Mouse (Mus musculus) layer of hippocampus, adult 9-10 months (tissue): ENCODE results near the gene Olfr893.
"Not testable (repeated sequence)": the region's sequence is repeated elsewhere in the genome, so short reads cannot be mapped to it uniquely, and the experiment has no call there.

Experiments
- DNase-seq: peaks from one replicate; pipeline ENCODE4 v3.0.0; 2022; ENCODE audit warnings: low spot score

The Olfr893 gene

DNA sequence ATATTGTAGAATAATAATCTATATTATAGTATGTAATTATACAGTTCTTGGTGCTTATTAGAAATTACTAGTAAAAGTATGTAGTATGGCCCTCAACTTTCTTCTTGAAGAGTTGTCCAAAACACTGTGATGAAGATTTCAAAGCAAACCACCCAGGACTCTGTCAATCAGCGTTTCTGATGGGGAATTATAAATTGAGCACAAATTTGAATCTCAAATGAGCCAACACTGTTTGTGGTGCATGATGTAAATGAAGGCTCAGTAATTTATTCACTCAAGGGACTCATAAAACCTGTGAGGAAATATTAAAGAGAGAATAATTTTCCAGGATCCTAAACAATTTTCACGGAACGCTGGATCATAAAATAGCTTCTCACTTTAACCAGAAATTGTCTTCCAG lies at the start of gene Olfr893:
TSS of gene Olfr893 (plus strand) at position 301 of the 400 bp plus-strand sequence.
- DNase-seq = no peak

DNA sequence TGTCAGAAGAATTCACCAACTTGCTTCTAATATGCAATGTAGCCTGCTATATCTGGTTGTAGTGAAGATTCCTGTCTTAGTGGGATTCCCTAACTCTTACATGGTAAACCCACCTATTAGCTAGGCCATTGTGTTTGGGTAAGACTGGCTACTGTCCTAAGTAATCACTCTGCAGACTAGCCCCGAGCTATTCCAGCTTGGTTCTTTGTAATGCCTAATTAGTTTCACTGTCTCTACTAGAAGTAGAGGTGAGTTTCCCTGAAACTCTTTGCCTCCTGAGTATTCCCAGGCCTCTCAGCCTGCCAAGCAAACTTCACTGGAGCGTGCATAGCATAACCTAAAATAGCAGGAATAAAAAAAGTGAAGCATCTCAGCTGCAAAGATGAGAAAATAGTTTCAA lies 39.8 kb upstream of the Olfr893 start:
- not testable (repeated sequence) for DNase-seq

DNA sequence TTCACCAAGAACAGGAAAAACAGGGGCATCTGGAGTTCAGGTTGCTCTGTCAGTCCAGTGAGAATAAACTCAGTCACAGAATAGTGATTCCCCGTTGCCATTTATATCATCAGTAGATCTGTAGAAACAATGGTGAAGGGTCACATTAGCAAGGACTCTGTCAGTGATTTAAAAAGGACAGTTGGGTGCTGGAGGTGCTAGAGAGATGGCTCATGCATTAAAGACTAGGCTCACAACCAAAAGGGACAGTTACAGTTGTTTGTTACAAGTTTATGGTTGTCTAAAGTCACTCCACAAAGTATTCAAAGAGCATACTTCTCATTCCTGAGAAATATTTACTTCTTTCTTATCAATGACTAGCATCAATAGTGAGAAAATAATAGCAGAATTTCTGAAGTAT lies 27.4 kb upstream of the Olfr893 start, which contains the start of gene Olfr891:
TSS of gene Olfr891 (minus strand) at position 101 of the 400 bp plus-strand sequence.
- no peak for DNase-seq

DNA sequence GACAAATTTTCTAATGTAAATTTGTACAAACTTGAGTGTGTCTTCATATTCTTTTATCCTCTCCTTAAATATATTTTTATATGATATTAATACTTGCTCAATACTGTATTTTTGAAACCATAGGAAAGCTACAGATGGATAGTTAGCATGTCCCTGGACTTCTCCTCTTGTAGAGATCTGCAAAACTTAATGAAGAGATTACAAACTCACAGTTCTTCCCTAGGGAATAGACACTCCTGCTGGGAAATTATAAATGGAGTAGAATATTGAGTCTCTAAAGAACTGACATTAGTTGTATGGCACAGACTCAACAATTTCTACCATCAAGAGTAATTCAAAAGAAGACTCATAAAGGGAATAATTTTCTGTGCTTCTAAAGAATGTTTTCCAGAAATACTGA lies 9.6 kb downstream of the Olfr893 start, which contains the start of gene Olfr894:
TSS of gene Olfr894 (plus strand) at position 301 of the 400 bp plus-strand sequence.
- no peak for DNase-seq

DNA sequence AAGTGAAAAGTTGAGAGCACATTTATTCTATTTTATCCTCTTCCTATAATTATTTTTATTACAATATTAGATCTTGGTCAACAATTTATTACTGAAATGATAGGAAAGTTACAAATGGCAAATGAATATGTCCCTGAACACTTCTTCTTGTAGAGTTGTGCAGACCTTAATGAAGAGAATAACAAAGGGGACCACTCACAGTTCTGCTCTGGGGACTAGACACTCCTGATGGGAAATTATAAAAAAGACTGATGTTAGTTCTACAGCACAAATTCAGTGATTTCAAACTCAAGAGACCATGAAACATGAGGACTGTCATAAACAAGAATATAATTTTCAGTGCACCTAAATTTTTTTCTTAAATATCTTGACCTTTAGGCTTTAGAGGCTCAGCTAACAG lies 44.3 kb downstream of the Olfr893 start, which contains the start of gene Olfr143:
TSS of gene Olfr143 (plus strand) at position 301 of the 400 bp plus-strand sequence.
- DNase-seq = no peak
